Mouse (Mus musculus) kidney, adult 2 months (tissue): ENCODE data around the gene Eif4e1b.

ENCODE experiments used
- CTCF ChIP-seq: fragments of 200-500 bp; conservative IDR thresholded peaks from 2 replicates; pipeline ENCODE4 v1.5.1; 2011; ENCODE audit warnings: low read depth, mild to moderate bottlenecking, control low read depth, low read length, moderate library complexity, mixed read lengths; ENCODE audit not compliant: insufficient read depth, insufficient read length
- POLR2A ChIP-seq: fragments of 200-500 bp; IDR thresholded peaks from one replicate; pipeline ENCODE4 v1.6.1; 2011; ENCODE audit warnings: low read depth, low read length, control low read depth

DNA sequence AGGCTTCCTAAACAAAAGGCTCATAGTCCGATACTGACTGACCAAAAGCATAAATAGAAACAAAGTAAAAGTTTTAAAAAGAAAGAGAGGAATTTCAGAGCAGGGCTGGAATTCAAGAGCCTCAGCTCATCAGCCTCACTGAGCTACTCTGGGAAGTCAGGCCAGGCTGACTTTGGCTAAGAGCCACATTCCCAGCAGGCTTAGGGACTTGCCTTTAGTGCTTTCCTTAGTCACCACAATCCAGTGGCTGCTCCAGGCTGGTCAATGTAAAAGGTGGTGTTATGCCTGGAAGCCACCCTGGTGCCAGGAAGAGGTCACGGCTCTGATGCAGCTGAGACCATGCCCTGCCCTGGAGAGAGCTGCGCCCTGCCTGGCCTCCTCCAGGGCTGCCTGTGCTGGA is 3.2 kb upstream of the Eif4e1b start:
- no peak for TF ChIP-seq CTCF
- TF ChIP-seq POLR2A = no peak
